Mouse (Mus musculus): Measurements from ENCODE around the gene Sufu. TPM values are rescaled to one million over a fixed set of nuclear protein-coding genes. Genes with fewer than 3 reads are reported as not detected.

Sufu gene
- total and polyA plus RNA-seq, 3 experiments, result 11.4 to 42.5 TPM; not detected in 1

DNA sequence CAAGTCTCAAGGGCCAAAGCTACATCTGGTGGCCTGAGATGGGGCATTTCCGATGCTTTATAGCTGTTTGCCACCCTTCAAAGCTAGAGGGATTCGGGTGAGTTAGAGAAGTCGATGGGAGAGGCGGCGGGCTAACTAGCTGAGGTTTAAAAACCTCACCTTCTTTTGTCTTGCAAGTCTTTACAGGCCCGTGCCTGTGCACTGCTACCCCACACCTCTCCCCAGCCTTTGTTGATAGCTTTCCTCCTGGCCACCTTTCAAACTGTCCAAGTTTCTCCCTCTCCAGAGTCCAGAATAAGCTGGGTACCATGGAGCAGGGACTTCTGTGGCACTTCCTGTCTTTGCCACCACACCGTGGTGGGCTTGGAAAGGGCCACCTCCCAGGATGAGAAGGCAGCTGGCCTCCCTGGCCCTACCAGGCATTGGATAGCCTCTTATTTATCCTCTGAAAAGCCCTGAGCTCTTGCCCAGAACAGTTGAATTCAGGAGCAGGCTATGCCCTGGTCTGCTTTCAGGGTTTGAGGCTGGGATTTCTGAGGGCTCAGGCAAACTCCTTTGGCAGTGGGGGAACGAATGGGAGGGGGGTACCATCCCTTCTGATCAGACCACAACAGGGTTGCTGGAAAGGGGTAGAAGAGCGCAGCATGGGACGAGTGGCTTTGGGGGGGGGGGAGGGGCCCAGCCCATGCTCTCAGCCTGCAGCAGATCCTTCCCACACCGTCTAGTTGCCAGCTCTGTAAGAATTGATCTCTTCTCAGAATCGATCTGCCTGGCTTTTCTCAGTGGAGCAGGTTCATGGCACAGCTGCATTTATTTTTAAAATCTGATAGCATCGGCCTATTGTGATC, 133.1 kb downstream of the Sufu start:
- Histone ChIP-seq H3K4me3 (ENCODE audit: control insufficient read depth in 1 of 2, insufficient read depth in 1 of 2, low read depth in 2 of 2, low read length in 2 of 2) (no peak overlapping the region), H3K9me3 (replicated peaks; ENCODE audit: insufficient read depth, low read length) (no peaks in the 10 kb centered on the region), H3K79me2 (ENCODE audit: control insufficient read depth, insufficient read depth, low read length, poor library complexity) (no peaks in the 10 kb centered on the region; the same call in 1 of the 2 replicates), H3K27ac (ENCODE audit: control insufficient read depth, low read depth, low read length) (no peak overlapping the region), H3K36me3 (ENCODE audit: control insufficient read depth in 1 of 2, insufficient read depth in 2 of 2, low read length in 2 of 2) (peaks cover 0 to 25% of the 10 kb centered on the region in 2 experiments; a peak in 2 of 4 replicates), H3K4me1 (ENCODE audit: control insufficient read depth in 1 of 2, insufficient read depth in 2 of 2, low read length in 2 of 2) (peaks cover 12 to 32% of the 10 kb centered on the region in 2 experiments), H3K9ac (ENCODE audit: control insufficient read depth, low read depth, low read length, poor library complexity, severe bottlenecking) (no peak overlapping the region), H3K27me3 (ENCODE audit: control insufficient read depth in 1 of 2, insufficient read depth in 2 of 2, low read length in 2 of 2) (no peaks in the 10 kb centered on the region)
- TF ChIP-seq MAZ (IDR thresholded peaks at IDR 0.05; ENCODE audit: low read depth, low read length) (no peak), CHD2 (IDR thresholded peaks at IDR 0.05; ENCODE audit: low read length) (no peak), BHLHE40 (IDR thresholded peaks at IDR 0.05; ENCODE audit: borderline replicate concordance, low read depth, low read length) (no peak), MEF2A (IDR thresholded peaks at IDR 0.05; ENCODE audit: extremely low read depth, insufficient replicate concordance, low read depth, low read length, poor library complexity, severe bottlenecking) (no peak), UBTF (IDR thresholded peaks at IDR 0.05; ENCODE audit: borderline replicate concordance, insufficient read depth, low read depth, low read length) (no peak), ZC3H11A (IDR thresholded peaks at IDR 0.05; ENCODE audit: low read depth, low read length) (no peak), ZKSCAN1 (IDR thresholded peaks at IDR 0.05; ENCODE audit: low read depth, low read length) (no peak), TCF12 (IDR thresholded peaks at IDR 0.05; ENCODE audit: low read depth, low read length) (no peak), EP300 (IDR thresholded peaks at IDR 0.05; ENCODE audit: low read depth in 1 of 2, low read length in 2 of 2) (no peak), MYB (IDR thresholded peaks at IDR 0.05; ENCODE audit: low read depth, low read length) (no peak), E2F4 (IDR thresholded peaks at IDR 0.05; ENCODE audit: borderline replicate concordance, low read depth, low read length) (no peak), CHD1 (IDR thresholded peaks at IDR 0.05; ENCODE audit: low read depth, low read length) (no peak), POLR2AphosphoS2 (IDR thresholded peaks at IDR 0.05; ENCODE audit: low read length) (no peak), GATA1 (IDR thresholded peaks at IDR 0.05; ENCODE audit: low read depth, low read length) (no peak), GABPA (IDR thresholded peaks at IDR 0.05; ENCODE audit: low read depth, low read length) (no peak), POLR2A (IDR thresholded peaks at IDR 0.05; ENCODE audit: control insufficient read depth in 1 of 2, insufficient read depth in 1 of 2, low read depth in 1 of 2, low read length in 2 of 2, poor library complexity in 1 of 2) (no peak), ZMIZ1 (IDR thresholded peaks at IDR 0.05; ENCODE audit: low read depth, low read length) (no peak), MXI1 (IDR thresholded peaks at IDR 0.05; ENCODE audit: low read depth, low read length) (no peak)
- peak; percentile 10 for DNase-seq (ENCODE audit: low read depth, low spot score)

DNA sequence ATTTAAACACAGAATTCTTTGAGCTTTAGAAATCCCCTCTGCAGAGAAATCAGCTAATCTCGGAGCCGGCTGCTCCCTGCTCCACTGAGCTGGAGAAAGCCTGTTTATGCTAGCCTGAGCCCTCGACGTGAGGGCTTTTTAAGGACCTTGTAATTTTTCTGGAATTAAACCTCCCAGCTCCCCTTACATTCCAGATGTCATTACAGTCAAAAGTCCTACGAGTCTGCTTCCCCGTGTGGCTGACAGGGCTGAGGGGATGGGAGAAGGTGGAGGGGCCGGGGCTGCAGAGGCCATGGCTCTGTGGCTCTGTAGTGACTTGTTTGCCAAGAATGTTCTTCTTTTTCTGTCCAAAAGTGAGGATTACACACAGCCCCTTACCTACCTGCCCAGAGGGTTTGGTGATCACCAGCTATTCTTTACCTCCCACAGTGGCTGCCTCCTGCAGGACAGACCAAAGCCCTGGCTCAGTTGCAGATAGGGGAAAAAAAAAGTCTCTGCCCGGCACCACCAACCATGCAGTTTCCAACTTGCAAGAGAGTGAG, 133.8 kb downstream of the Sufu start:
- Histone ChIP-seq H3K4me1 (ENCODE audit: control insufficient read depth in 1 of 2, insufficient read depth in 2 of 2, low read length in 2 of 2) (peaks cover 12 to 30% of the 10 kb centered on the region in 2 experiments), H3K79me2 (ENCODE audit: control insufficient read depth, insufficient read depth, low read length, poor library complexity) (no peaks in the 10 kb centered on the region; the same call in 1 of the 2 replicates), H3K27ac (ENCODE audit: control insufficient read depth, low read depth, low read length) (peak overlapping the region; percentile 82), H3K36me3 (ENCODE audit: control insufficient read depth in 1 of 2, insufficient read depth in 2 of 2, low read length in 2 of 2) (peaks cover 0 to 25% of the 10 kb centered on the region in 2 experiments; a peak in 2 of 4 replicates), H3K9me3 (replicated peaks; ENCODE audit: insufficient read depth, low read length) (no peaks in the 10 kb centered on the region), H3K27me3 (ENCODE audit: control insufficient read depth in 1 of 2, insufficient read depth in 2 of 2, low read length in 2 of 2) (no peaks in the 10 kb centered on the region), H3K4me3 (ENCODE audit: control insufficient read depth in 1 of 2, insufficient read depth in 1 of 2, low read depth in 2 of 2, low read length in 2 of 2) (peak overlapping the region in 1 of 2 experiments; percentile 44; a peak in 1 of 4 replicates), H3K9ac (ENCODE audit: control insufficient read depth, low read depth, low read length, poor library complexity, severe bottlenecking) (peak overlapping the region; percentile 72)
- DNase-seq (ENCODE audit: low read depth, low spot score), result no peak
- TF ChIP-seq MYB (IDR thresholded peaks at IDR 0.05; ENCODE audit: low read depth, low read length) (no peak), NELFE (IDR thresholded peaks at IDR 0.05; ENCODE audit: low read depth, low read length) (no peak), RCOR1 (IDR thresholded peaks at IDR 0.05; ENCODE audit: low read depth, low read length) (no peak), RAD21 (IDR thresholded peaks at IDR 0.05; ENCODE audit: low read depth, low read length) (no peak), NRF1 (IDR thresholded peaks at IDR 0.05; ENCODE audit: insufficient read depth, low read depth, low read length, poor library complexity, severe bottlenecking) (no peak), TAL1 (IDR thresholded peaks at IDR 0.05; ENCODE audit: low read length) (no peak), TBP (IDR thresholded peaks at IDR 0.05; ENCODE audit: low read depth, low read length) (no peak), USF2 (IDR thresholded peaks at IDR 0.05; ENCODE audit: borderline replicate concordance in 1 of 2, insufficient read depth in 1 of 2, low read depth in 1 of 2, low read length in 2 of 2) (no peak), SIN3A (IDR thresholded peaks at IDR 0.05; ENCODE audit: low read length) (no peak), ZKSCAN1 (IDR thresholded peaks at IDR 0.05; ENCODE audit: low read depth, low read length) (no peak), GATA1 (IDR thresholded peaks at IDR 0.05; ENCODE audit: low read depth, low read length) (no peak), ZMIZ1 (IDR thresholded peaks at IDR 0.05; ENCODE audit: low read depth, low read length) (no peak), ELF1 (IDR thresholded peaks at IDR 0.05; ENCODE audit: low read depth, low read length) (no peak), HCFC1 (IDR thresholded peaks at IDR 0.05; ENCODE audit: low read depth, low read length) (no peak), ZC3H11A (IDR thresholded peaks at IDR 0.05; ENCODE audit: low read depth, low read length) (no peak), SMC3 (IDR thresholded peaks at IDR 0.05; ENCODE audit: low read depth, low read length) (no peak)
